Mouse (Mus musculus): ENCODE data around the gene Noto. TPM values are rescaled to one million over a fixed set of nuclear protein-coding genes. Genes with fewer than 3 reads are reported as not detected.

Noto gene
- polyA plus RNA-seq, 1 experiment: not detected

DNA sequence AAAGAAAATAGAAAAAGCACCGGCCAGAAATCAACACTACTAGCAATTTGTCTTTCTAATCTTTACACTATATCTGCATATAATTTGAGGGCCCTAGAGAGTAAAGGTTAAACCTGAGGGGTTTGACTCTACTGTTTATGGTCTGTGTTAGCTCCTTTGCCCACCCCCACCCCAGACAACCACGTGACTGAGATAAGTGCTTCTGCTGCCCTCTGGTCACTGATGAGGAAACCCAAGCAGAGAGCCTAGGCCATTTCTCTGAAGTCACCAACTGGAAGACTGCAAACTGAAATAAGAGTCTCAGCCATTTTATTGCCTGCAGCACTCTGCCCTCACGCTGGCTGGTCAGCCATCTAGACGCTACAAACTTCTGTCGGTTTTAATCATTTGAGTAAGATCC is 45.8 kb upstream of the Noto start:
- H3K79me2 ChIP-seq (ENCODE audit: control insufficient read depth, insufficient read depth): peaks cover 11% of the 10 kb centered on the region
- no peaks in the 10 kb centered on the region for H3K36me3 ChIP-seq (ENCODE audit: control insufficient read depth, insufficient read depth)
- no peak overlapping the region for H3ac ChIP-seq (ENCODE audit: control insufficient read depth, insufficient read length)
- TF ChIP-seq MYOD1 (IDR thresholded peaks at IDR 0.05; ENCODE audit: control insufficient read depth in 1 of 3, insufficient read length in 2 of 3, low read depth in 2 of 3) (no peak), SRF (IDR thresholded peaks at IDR 0.05; ENCODE audit: control insufficient read depth, insufficient read length, low read depth) (no peak)
- no peak overlapping the region for H3K4me3 ChIP-seq
- no peaks in the 10 kb centered on the region for H3K27me3 ChIP-seq (ENCODE audit: control insufficient read depth, insufficient read depth, insufficient read length)
- no peak overlapping the region for H3K4me2 ChIP-seq (ENCODE audit: low read depth)

DNA sequence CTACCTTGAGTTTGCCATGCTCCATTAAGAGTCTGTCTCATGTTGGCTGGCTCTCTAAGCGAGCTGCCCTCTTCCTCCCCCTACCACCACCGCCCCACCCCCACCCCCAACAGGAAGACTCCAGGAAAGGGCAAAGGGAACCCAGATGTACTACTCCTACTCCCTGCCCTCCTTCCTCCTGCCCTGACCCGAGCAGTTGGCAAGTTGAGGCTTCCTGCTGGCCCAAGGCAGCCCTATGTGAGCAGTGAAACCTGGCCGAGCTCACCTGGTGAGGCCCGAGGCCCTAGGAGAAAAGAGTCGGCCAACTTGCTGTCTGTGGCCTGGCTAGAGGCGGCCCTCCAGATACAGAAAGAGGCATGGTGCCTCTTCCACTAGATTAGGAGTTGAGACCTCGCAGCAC is 45.1 kb upstream of the Noto start:
- no peaks in the 10 kb centered on the region for H3K27me3 ChIP-seq (ENCODE audit: control insufficient read depth, insufficient read depth, insufficient read length)
- no peaks in the 10 kb centered on the region for H3K36me3 ChIP-seq (ENCODE audit: control insufficient read depth, insufficient read depth)
- no peak overlapping the region for H3ac ChIP-seq (ENCODE audit: control insufficient read depth, insufficient read length)
- no peak overlapping the region for H3K4me3 ChIP-seq
- no peak overlapping the region for H3K4me2 ChIP-seq (ENCODE audit: low read depth)
- peaks cover 3% of the 10 kb centered on the region for H3K79me2 ChIP-seq (ENCODE audit: control insufficient read depth, insufficient read depth)
- no peak for TF ChIP-seq TCF12 (IDR thresholded peaks at IDR 0.05; ENCODE audit: insufficient read depth, poor library complexity, severe bottlenecking)

DNA sequence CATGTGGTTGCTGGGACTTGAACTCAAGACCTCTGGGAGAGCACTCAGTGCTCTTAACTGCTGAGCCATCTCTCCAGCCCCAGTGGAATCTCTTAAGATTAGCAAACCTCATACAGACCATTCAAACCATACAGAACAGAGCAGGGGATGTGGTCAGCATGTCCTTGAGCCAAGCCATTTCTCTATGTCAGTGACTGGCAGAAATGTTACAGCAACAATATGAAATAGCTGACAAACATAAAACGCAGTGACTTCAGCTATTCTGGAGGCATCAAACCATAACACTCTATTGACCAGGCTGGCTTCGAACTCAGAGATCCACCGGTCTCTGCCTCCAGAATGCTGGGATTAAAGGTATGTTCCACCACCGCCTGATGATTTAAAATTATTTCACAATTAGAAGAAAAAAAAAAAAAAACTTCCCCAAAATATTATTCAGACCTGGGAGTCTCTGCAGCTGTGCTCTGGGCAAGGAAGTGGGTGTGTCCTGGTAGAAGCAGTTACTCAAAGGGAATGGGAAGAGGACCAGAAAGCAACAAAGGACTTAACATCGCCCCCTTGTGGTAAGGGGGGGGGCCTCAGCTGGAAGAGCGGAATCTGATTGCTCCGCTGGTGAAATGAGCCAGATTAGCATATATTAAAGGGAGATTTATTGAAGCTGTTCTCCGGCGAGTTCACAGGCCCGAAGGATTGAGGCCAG is 43.3 kb upstream of the Noto start:
- Histone ChIP-seq H3K79me2 (ENCODE audit: control insufficient read depth, insufficient read depth) (no peaks in the 10 kb centered on the region), H3K27me3 (ENCODE audit: control insufficient read depth, insufficient read depth, insufficient read length) (no peaks in the 10 kb centered on the region), H3K4me3 (no peak overlapping the region), H3K4me2 (ENCODE audit: low read depth) (no peak overlapping the region), H3ac (ENCODE audit: control insufficient read depth, insufficient read length) (no peak overlapping the region), H3K36me3 (ENCODE audit: control insufficient read depth, insufficient read depth) (no peaks in the 10 kb centered on the region)
- peak in 2 of 3 experiments; percentile 23 to 25 for TF ChIP-seq MYOG (IDR thresholded peaks at IDR 0.05; ENCODE audit: control insufficient read depth in 1 of 3, insufficient read depth in 1 of 3, insufficient read length in 2 of 3, low read depth in 2 of 3)
- no peak for TF ChIP-seq E2F4 (IDR thresholded peaks at IDR 0.05; ENCODE audit: insufficient read depth)
- peak in 2 of 3 experiments; percentile 7 to 35 for TF ChIP-seq MYOD1 (IDR thresholded peaks at IDR 0.05; ENCODE audit: control insufficient read depth in 1 of 3, insufficient read length in 2 of 3, low read depth in 2 of 3)

DNA sequence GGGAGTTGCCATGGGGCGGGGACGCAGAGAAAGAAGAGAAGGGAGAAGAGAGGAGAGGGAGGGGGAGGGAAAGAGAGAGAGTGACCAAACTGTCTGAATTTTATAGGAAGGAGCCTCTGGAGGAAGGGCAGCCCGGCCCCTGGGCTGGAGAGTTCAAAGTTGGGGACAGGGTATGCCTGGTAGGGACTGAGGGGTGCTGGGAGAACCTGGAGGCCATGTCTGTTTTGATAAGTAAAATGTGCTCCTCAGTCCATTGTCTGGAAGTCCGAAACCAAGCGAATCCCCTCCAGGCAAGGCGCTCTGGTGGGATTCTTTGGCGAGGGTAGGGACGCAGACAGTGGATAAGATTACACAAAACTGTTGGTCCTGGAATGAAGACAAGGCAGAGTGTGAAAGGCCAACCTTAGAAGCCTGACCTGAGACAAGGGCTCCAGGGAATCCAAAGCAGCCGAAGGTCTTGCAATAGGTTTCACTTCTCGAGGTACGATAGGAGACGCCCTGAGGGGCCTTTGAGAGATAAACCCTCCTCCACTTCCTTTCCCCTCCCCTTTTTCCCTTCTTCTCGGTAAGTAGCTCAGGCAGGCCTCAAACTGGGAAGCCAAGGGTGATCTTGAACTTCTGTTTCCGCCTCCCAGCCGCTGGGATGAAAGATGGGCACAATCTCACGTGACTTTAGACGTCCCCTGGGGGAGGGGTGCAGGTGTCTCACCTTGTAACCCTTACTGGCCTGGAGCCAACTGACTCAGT is 42.6 kb upstream of the Noto start:
- no peak for TF ChIP-seq MYOG (IDR thresholded peaks at IDR 0.05; ENCODE audit: control insufficient read depth in 1 of 3, insufficient read depth in 1 of 3, insufficient read length in 2 of 3, low read depth in 2 of 3)
- no peak for TF ChIP-seq REST (IDR thresholded peaks at IDR 0.05; ENCODE audit: insufficient read depth, insufficient read length)
- TF ChIP-seq TCF12 (IDR thresholded peaks at IDR 0.05; ENCODE audit: insufficient read depth, poor library complexity, severe bottlenecking): no peak
- no peak for TF ChIP-seq POLR2A (IDR thresholded peaks at IDR 0.05; ENCODE audit: insufficient read length, low read depth)
- no peak for TF ChIP-seq CEBPB (IDR thresholded peaks at IDR 0.05; ENCODE audit: insufficient read depth, poor library complexity, severe bottlenecking)
- no peak for TF ChIP-seq E2F4 (IDR thresholded peaks at IDR 0.05; ENCODE audit: insufficient read depth)
- TF ChIP-seq MYOD1 (IDR thresholded peaks at IDR 0.05; ENCODE audit: control insufficient read depth in 1 of 3, insufficient read length in 2 of 3, low read depth in 2 of 3): no peak
- TF ChIP-seq SRF (IDR thresholded peaks at IDR 0.05; ENCODE audit: control insufficient read depth, insufficient read length, low read depth): no peak
- no peak for TF ChIP-seq USF1 (IDR thresholded peaks at IDR 0.05; ENCODE audit: low read depth)
- TF ChIP-seq POLR2AphosphoS2 (IDR thresholded peaks at IDR 0.05; ENCODE audit: insufficient read length, low read depth): no peak
- H3K36me3 ChIP-seq (ENCODE audit: control insufficient read depth, insufficient read depth): no peaks in the 10 kb centered on the region
- H3K27me3 ChIP-seq (ENCODE audit: control insufficient read depth, insufficient read depth, insufficient read length): no peaks in the 10 kb centered on the region
- H3ac ChIP-seq (ENCODE audit: control insufficient read depth, insufficient read length): no peak overlapping the region
- no peaks in the 10 kb centered on the region for H3K79me2 ChIP-seq (ENCODE audit: control insufficient read depth, insufficient read depth)
- H3K4me2 ChIP-seq (ENCODE audit: low read depth): peak overlapping the region; percentile 28
- H3K4me3 ChIP-seq: no peak overlapping the region

DNA sequence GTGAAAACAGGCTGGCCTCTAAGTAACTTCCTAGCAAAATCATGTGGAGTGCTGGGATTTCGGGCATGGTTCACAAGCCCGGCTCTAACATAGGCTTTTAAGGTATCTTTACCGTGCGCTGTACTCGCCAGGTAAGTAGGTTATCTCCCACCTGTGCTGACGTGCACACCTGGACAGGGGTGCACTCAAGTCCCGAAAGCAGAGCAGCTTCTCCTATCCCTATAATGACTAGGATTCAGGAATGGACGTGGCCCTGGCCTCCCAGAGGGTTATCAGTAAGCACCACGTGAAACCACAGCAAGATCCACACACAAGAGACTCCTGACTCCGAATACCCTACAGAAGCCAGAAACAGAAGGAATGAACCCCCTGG is 42.1 kb upstream of the Noto start:
- TF ChIP-seq MYOD1 (IDR thresholded peaks at IDR 0.05; ENCODE audit: control insufficient read depth in 1 of 3, insufficient read length in 2 of 3, low read depth in 2 of 3) (no peak), REST (IDR thresholded peaks at IDR 0.05; ENCODE audit: insufficient read depth, insufficient read length) (no peak), CEBPB (IDR thresholded peaks at IDR 0.05; ENCODE audit: insufficient read depth, poor library complexity, severe bottlenecking) (no peak), POLR2A (IDR thresholded peaks at IDR 0.05; ENCODE audit: insufficient read length, low read depth) (no peak), MAX (IDR thresholded peaks at IDR 0.05; ENCODE audit: low read depth) (no peak), TCF3 (IDR thresholded peaks at IDR 0.05; ENCODE audit: insufficient read length, low read depth) (no peak), POLR2AphosphoS2 (IDR thresholded peaks at IDR 0.05; ENCODE audit: insufficient read length, low read depth) (no peak), TCF12 (IDR thresholded peaks at IDR 0.05; ENCODE audit: insufficient read depth, poor library complexity, severe bottlenecking) (no peak), SRF (IDR thresholded peaks at IDR 0.05; ENCODE audit: control insufficient read depth, insufficient read length, low read depth) (no peak), E2F4 (IDR thresholded peaks at IDR 0.05; ENCODE audit: insufficient read depth) (no peak), USF1 (IDR thresholded peaks at IDR 0.05; ENCODE audit: low read depth) (no peak), MYOG (IDR thresholded peaks at IDR 0.05; ENCODE audit: control insufficient read depth in 1 of 3, insufficient read depth in 1 of 3, insufficient read length in 2 of 3, low read depth in 2 of 3) (no peak)

More for the DNA sequence above, 42.1 kb upstream of the Noto start:
- no peaks in the 10 kb centered on the region for H3K36me3 ChIP-seq (ENCODE audit: control insufficient read depth, insufficient read depth)
- no peaks in the 10 kb centered on the region for H3K27me3 ChIP-seq (ENCODE audit: control insufficient read depth, insufficient read depth, insufficient read length)
- no peak overlapping the region for H3K4me2 ChIP-seq (ENCODE audit: low read depth)
- H3K79me2 ChIP-seq (ENCODE audit: control insufficient read depth, insufficient read depth): no peaks in the 10 kb centered on the region
- no peak overlapping the region for H3ac ChIP-seq (ENCODE audit: control insufficient read depth, insufficient read length)
- H3K4me3 ChIP-seq: no peak overlapping the region

All from myocyte (in vitro differentiated cells).